Mouse (Mus musculus) layer of hippocampus, postnatal 14 days (tissue): ENCODE measurements around the gene Capn2. TPM values are rescaled to one million over a fixed set of nuclear protein-coding genes. Genes with fewer than 3 reads are reported as not detected.

Experiments used
- DNase-seq, 2 experiments: peaks; one replicate each; pipeline ENCODE4 v3.0.0; 2021 to 2022; ENCODE audit warnings: low spot score in 2 of 2, mixed read lengths in 1 of 2
- long read RNA-seq, 2 experiments: library from polyadenylated mRNA; stranded (forward); transcript quantifications; one replicate each; pipeline ENCODE4 v2.0.0; 2021
- total RNA-seq, 2 experiments: library from RNA; stranded (reverse); gene quantifications; 2 replicates each; pipeline ENCODE4 v1.2.3; 2021

The Capn2 gene
- 10 to 100 TPM; 67.8 to 69.2 TPM for total RNA-seq
- long read RNA-seq, experiment 1, partial matches to known transcripts: 14 of 95 reads
- long read RNA-seq, experiment 1, other reads (novel, unspliced or antisense): 81 of 95 reads
- long read RNA-seq, experiment 2, partial matches to known transcripts: 16 of 108 reads
- long read RNA-seq, experiment 2, other reads (novel, unspliced or antisense): 92 of 108 reads

DNA sequence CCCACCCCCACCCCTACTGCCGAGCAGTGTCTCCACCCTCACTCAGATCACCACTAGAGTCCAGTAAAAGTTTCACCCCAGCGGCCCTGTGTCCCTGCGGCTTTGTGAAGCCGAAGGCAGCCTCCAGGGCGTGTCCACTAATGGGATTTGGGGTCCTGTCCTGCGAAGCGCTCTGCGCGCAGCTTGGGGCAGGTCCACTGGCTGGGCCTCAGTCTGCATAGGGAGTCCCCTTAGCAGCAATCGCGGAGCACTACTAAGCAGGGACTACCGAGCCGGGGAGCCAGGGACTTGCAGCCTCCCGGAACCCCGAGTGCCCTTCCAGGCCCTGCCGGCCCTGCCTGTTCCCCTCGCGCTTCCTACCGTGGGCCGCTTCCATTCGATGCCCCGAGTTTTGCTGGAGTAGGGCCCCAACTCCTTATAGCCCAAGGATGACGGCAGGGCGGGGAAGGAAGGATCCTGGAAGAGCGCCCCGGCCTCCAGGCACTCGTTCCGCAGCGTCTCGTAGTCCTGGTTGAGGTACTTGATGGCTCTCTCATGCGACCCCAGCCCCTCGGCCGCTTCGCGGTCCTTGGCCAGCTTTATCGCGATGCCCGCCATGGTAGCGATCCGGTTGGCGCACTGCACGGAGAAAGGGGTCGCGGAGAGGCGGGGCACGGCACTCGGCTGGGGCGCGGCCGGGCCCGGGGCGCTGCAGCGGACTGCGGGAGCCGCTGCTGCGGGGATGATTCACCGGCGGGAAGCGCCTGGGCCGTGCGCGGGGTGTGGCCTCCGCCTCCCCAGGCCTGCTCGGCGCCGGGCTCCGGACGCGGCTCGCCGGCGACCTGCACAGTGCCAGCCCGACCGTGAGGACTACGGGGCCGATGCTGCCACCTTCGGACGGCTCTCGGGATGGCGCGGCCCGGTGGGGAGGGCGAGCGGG is at the start of gene Capn2:
Gene Capn2, minus strand, starts transcription at position 851 of the 919 bp plus-strand sequence.
- DNase-seq: peak; percentile 67 to 78

DNA sequence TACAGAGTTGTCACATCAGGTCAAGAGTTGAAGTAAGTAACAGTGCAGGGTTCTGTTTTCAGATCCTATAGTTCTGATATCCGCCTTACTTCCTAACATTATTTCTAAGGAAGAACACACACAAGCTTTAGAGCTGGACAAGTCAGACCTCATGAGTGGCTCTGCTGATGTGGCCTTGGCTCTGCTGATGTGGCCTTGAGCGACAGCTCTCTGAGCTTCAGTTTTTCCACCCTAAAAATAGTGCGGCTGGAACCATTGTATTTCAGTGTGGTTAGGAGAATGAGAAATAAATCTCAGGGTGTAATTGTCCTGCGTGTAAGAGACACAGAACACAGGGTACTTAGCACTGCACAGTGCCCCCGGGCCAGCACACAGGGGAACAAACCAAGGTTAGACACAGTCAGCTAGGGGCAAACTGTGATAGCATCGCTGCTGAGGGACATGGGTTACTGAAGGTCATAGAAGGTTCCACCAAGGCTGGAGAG is 48.0 kb upstream of the Capn2 start:
- DNase-seq: no peak

- no peak for DNase-seq
Observed at GRCm38 (mm10) chr1:182564408-182565120, 47.2 kb upstream of the Capn2 start, which contains the start of gene Capn8. Gene Capn8 (plus strand): TSS chr1:182565007.

DNA sequence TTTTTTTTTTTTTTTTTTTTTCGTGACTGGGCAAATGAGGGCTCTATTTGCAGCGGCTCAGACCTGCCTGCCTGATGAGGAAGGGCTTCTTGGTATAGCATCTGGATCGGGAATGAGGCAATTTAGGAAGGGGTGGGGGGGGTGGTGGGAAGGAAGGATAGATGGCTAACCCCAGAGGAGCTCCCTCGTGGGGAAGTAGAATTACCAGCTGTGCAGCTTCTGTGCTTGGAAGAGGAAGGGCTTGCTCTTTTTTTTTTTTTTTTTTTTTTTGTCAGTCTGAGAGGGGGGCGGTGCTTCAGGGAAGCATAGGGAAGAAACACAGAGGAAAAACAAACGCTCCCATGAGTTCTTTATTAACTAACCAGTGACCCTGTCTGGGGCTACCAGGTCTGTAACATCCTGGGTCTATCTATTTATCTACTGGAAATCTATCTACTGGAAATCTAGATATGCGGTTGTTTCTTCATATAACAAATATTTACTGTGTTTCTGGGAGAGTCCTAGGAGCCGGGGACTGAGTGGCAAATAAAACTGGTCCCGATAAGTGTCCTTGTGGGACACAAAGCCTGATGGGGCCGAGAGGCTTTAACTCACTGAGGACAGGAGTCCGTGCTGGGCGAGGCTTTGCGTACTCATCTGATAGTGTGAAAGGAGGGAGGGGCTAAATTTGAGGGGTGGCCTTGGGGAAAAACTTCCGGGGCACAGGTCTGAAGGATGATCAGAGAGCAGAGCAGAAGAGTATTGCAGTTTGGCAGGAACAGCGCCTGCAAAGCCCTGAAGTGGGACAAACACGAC is 45.4 kb upstream of the Capn2 start:
- no peak for DNase-seq

- no peak for DNase-seq
Observed at GRCm38 (mm10) chr1:182561945-182562514, 44.6 kb upstream of the Capn2 start.

- DNase-seq: peak; percentile 46 to 59
Observed at GRCm38 (mm10) chr1:182560390-182561098, 43.1 kb upstream of the Capn2 start.

DNA sequence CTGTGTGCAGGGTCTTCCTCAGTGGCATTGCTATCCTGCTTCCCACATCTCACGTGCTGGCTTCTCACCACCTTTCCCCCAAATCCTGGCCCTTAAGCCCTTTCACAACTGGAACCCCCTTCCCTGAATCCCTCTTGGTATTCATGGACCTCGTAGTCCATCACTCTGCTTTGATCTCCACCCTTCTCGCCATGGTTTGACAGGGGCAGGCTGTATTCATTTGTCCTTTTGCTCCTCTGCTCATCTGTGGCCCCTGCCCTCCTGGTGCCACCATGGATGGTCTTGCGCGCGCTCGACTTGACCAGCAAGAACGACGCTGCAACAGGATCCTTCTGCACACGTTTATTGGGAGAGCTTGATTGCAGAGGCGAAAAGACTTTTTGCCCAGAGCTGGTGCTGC is 42.1 kb upstream of the Capn2 start:
- no peak for DNase-seq

GRCm38 (mm10) chr1:182558271-182558670 is 40.9 kb upstream of the Capn2 start:
- no peak for DNase-seq

- peak; percentile 40 to 53 for DNase-seq
Observed at GRCm38 (mm10) chr1:182553649-182554375, 36.4 kb upstream of the Capn2 start.

DNA sequence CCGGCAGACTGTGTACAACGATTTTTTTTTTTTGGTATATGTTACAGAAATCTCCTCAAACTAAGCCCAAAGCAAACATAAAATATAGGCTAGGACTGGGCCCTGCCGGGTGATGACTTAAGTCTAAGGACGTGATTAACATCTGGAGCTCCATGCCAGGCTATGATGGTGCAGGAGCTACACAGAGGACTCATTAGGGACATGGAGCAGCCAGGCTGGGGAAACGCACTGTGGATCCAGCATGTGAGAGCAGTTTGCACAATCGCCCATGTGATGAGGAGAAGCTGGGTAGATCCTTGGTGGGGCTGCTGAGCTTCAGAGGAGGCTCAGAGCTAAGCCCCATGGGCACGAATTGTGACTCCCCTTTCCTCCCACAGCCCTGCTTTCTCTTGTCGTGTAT is 33.4 kb upstream of the Capn2 start:
- no peak for DNase-seq

- DNase-seq: no peak
Observed at GRCm38 (mm10) chr1:182543906-182544305, 26.5 kb upstream of the Capn2 start.

DNA sequence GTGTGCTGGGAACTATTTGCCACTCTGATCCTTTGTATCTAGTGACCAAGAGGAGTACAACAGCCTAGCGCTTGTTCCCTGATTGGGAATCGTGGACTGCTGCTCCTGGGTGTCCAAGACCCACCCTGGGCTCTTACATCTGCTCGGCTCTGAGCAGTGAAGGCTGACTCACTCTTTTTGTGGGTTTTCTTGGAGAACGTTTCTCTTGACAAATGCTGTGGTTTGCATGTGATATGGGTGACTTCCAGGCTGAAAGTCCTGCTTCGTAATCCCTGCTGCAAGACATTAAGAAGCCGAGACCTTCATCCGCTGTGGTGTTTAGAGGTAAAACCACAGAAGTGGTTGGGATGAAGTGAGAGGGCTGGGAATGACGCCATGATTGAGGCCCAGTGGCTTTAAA is 25.7 kb upstream of the Capn2 start:
- no peak for DNase-seq

GRCm38 (mm10) chr1:182542110-182542509 is 24.7 kb upstream of the Capn2 start:
- DNase-seq: no peak

DNA sequence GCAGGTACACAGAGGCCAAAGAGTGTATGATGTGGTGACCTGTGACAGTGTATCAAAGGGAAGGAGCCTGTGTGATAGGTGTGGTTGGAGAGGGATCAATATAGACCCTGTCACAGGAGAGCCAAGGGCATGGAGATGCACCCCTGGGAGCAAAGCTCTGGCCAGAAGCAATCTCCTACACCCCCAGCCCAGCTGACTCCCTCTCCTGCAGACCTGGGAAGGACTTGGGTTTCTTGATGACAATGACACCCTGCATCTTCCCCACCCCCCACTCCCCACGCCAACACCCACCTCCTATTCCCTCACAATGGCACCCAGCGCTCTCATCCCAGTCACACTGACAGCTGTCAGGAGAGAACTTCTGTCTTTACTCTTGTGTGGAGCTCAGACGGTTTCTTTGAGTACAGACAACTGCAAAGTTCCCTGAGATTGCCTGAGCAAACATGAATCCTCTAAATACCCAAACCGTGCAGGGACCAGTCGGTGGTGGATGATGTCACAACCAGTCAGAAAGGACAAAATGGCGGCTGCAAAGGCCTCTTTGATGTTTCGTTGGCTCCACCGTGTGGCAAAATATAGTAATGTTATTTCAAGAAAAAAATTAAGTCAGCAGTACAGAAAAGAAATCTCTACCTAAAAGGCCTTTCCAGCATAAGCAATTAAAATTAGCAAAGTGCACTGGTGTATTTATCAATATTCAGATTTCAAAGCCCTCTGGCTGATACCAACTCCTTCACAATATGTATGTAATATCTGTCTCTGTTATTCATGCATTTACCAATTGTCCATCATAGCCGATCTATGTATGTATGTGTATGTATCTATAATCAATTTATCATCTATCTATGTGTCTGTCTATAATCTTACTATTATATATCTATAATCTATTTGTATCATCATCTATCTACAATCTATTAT is 21.9 kb upstream of the Capn2 start:
- DNase-seq: peak; percentile 76 to 94

GRCm38 (mm10) chr1:182535080-182535481 is 17.7 kb upstream of the Capn2 start:
- DNase-seq: no peak

GRCm38 (mm10) chr1:182533583-182533982 is 16.2 kb upstream of the Capn2 start:
- DNase-seq: no peak

DNA sequence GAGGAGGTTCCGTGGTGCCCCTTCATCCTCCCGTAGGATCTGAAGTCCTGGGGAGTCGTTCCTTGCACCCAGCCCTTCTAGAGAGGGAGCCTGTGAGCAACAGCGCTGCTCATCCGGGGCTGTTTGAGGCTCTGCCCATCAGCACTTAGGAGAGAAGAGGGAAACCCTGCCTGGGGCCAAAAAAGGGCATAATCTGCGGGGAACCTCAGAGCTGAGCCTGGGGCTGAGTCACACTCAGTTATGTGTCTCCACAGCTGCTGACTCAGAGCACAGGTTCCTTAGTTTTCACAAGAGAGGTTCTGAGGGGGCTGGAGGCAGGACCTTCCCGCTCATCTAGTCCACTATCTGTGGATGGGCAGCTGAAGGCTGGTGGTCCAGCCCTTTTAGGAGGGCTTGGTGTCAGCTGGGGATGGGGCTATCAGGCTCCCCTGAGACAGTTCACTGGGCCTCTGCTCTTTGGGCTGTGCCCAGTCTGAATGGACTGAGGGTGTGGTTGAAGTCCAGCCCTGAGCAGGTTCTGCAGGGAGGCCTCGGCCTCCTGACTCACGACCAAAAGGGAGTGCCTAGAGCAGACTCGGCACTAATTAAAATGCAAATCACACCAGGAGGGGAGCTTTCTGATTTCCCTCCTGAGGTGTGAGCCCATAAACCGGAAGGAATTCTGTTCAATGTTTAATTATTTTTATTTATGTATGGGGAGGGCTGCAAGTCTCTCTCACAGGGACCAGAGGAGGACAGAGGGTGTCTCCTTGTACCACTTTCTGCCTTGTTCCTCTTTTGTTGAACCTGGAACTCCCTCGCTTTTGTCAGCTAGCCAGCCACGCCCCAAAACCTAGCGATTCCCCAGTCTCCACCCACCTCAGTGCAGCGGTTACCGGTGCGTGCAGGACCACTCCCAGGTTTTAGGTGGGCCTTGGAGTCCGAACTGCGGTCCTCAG is 10.8 kb upstream of the Capn2 start:
- no peak for DNase-seq
